Mouse (Mus musculus) lung, embryonic 14.5 days (tissue): ENCODE measurements around the gene Qrich2. TPM values are rescaled to one million over a fixed set of nuclear protein-coding genes. Genes with fewer than 3 reads are reported as not detected.

Experiments used
- ATAC-seq: fragments of 200-750 bp; cut with Nextera tagmentation; 2 replicates; pipeline ENCODE4 v1.8.0; 2017; ENCODE audit warnings: mild to moderate bottlenecking, moderate TSS enrichment, moderate library complexity; ENCODE audit not compliant: insufficient read depth
- DNase-seq: peaks from one replicate; pipeline ENCODE4 v3.0.0-alpha.2; 2015
- H3K27ac ChIP-seq: fragments of 300-500 bp; sonication (generic); 2 replicates; pipeline ENCODE4 v1.5.1; 2014; ENCODE audit warnings: low read depth, mild to moderate bottlenecking, moderate library complexity
- H3K27me3 ChIP-seq: fragments of 300-500 bp; sonication (generic); 2 replicates; pipeline ENCODE4 v1.6.1; 2014; ENCODE audit warnings: low read length, control low read depth; ENCODE audit not compliant: insufficient read depth
- H3K36me3 ChIP-seq: fragments of 300-500 bp; sonication (generic); 2 replicates; pipeline ENCODE4 v1.6.1; 2014; ENCODE audit warnings: control low read depth; ENCODE audit not compliant: insufficient read depth
- H3K4me1 ChIP-seq: fragments of 300-500 bp; sonication (generic); 2 replicates; pipeline ENCODE4 v1.6.1; 2014; ENCODE audit warnings: antibody characterized with exemption, control low read depth; ENCODE audit not compliant: insufficient read depth
- H3K4me2 ChIP-seq: fragments of 300-500 bp; sonication (generic); 2 replicates; pipeline ENCODE4 v1.6.1; 2014; ENCODE audit warnings: mild to moderate bottlenecking
- H3K4me3 ChIP-seq: fragments of 300-500 bp; sonication (generic); 2 replicates; pipeline ENCODE4 v1.5.1; 2014; ENCODE audit warnings: low read depth, low read length
- H3K9ac ChIP-seq: fragments of 300-500 bp; sonication (generic); 2 replicates; pipeline ENCODE4 v1.6.1; 2014
- H3K9me3 ChIP-seq: fragments of 300-500 bp; sonication (generic); 2 replicates; pipeline ENCODE4 v1.6.1; 2016; ENCODE audit warnings: low read depth, low read length, control low read depth
- CTCF ChIP-seq: IDR thresholded peaks from 2 replicates; pipeline ENCODE4 v1.5.1; 2016; ENCODE audit warnings: antibody characterized with exemption, low read depth
- WGBS: fragments of 180-500 bp; shearing (Covaris S2); extraction: QIAGEN DNeasy Blood & Tissue Kit; methylation state at CpG from one replicate; pipeline ENCODE4 v1.1.7; 2014; 5-methylcytosine and 5-hydroxymethylcytosine counted together
- polyA plus RNA-seq: library from polyadenylated mRNA; unstranded; fragments of >200 nt; fragmentation: Nextera tagmentation; extraction: Ambion mirVana; gene quantifications from 2 replicates; pipeline ENCODE4 v1.2.1, GENCODE M21; 2014

The Qrich2 gene
- polyA plus RNA-seq, 1 experiment from 2014 or later, result 0.45 TPM

DNA sequence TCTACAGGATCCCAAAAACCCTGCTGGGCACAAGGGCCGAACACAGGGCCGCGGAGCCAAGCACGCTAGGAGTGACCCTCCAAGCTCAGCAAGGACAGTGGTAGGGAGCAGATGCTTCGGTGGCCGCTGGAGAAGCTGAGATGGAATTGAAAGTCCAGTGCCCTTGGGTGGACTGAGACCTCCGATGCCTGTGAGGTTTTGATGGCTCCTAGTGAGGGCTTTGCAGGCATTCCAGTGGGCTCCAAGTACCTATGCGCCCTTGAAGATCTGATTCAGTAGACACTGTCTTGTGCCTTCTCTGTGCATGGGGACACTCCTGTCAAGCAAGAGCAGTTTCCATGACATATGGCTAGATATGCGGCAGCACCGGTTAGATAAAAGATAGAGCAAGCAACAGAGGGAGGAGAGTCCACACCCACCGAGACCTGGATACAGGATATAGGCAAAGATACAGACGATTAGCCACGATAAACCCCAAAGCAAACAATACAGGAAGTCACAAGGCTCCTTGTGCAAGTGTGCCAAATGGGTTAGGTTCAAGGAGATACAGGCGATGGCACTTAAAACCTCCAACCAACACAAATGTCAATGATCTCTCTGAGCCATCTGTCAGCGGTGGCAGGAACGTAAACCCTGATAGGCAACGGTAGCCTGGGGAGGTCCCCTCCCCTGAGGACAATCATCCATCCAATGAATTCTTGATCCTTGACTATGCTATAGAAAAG, 40.3 kb upstream of the Qrich2 start:
- DNase-seq (no peak), ATAC-seq (no peak; the same call in 1 of the 2 replicates)
- no peak overlapping the region for H3K4me2 ChIP-seq

DNA sequence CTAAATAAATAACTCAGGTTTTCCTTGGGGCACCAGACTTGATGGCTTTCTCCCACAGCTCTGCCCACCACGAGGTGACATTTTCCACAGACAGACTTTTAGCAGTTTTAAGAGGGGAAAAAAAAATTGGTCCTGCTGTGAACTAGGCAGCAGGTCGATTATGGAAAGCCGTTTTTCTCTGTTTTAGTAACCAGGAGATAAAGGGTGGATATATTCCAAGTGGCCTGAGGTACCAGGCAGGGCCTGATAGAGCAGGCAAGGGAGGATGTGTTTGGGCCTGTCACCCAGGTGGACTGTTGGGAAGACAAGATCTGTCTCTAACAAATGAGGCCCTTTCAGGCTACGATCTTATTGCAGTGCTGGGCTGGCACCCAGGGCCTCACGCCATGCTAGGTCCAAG, 39.5 kb upstream of the Qrich2 start:
- no peak overlapping the region for H3K27ac ChIP-seq
- H3K36me3 ChIP-seq, result no peaks in the 10 kb centered on the region
- no peak overlapping the region for H3K4me2 ChIP-seq
- no peaks in the 10 kb centered on the region for H3K27me3 ChIP-seq
- no peak for TF ChIP-seq CTCF
- no peaks in the 10 kb centered on the region for H3K4me1 ChIP-seq
- no peak overlapping the region for H3K4me3 ChIP-seq
- DNase-seq (no peak), ATAC-seq (no peak)
- WGBS, result 65% methylated on average over 5 of the region's 5 CpGs
- H3K9me3 ChIP-seq, result no peaks in the 10 kb centered on the region
- no peak overlapping the region for H3K9ac ChIP-seq

More for the DNA sequence above, 40.3 kb upstream of the Qrich2 start:
- no peaks in the 10 kb centered on the region for H3K27me3 ChIP-seq
- H3K9ac ChIP-seq, result no peak overlapping the region
- no peaks in the 10 kb centered on the region for H3K9me3 ChIP-seq
- H3K4me1 ChIP-seq, result no peaks in the 10 kb centered on the region
- H3K36me3 ChIP-seq, result no peaks in the 10 kb centered on the region
- WGBS, result 69% methylated on average over 17 of the region's 17 CpGs
- H3K27ac ChIP-seq, result no peak overlapping the region
- TF ChIP-seq CTCF, result no peak
- no peak overlapping the region for H3K4me3 ChIP-seq

DNA sequence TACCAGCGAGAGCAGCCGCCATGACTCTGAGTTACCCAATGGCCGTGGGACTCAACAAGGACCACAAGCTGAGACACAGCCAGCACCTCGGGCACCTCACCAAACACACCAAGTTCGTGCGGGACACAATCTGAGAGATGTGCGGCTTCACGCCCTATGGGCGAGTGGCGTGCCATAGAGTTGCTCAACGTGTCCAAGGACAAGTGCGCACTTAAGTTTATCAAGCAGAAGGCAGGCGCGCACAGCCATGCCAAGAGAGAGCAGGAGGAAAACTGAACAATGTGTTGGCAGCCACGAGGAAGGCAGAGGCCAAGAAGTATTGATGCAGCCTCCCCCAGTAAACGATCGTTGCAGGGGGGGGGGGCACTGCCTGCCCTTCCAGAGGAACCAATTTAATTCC, 38.5 kb upstream of the Qrich2 start:
- Histone ChIP-seq H3K4me1 (no peaks in the 10 kb centered on the region), H3K36me3 (no peaks in the 10 kb centered on the region), H3K4me3 (no peak overlapping the region), H3K9ac (no peak overlapping the region), H3K27me3 (no peaks in the 10 kb centered on the region), H3K4me2 (no peak overlapping the region), H3K9me3 (no peaks in the 10 kb centered on the region), H3K27ac (no peak overlapping the region)
- WGBS, result 87% methylated on average over 17 of the region's 17 CpGs
- DNase-seq (no peak), ATAC-seq (no peak)
- no peak for TF ChIP-seq CTCF

DNA sequence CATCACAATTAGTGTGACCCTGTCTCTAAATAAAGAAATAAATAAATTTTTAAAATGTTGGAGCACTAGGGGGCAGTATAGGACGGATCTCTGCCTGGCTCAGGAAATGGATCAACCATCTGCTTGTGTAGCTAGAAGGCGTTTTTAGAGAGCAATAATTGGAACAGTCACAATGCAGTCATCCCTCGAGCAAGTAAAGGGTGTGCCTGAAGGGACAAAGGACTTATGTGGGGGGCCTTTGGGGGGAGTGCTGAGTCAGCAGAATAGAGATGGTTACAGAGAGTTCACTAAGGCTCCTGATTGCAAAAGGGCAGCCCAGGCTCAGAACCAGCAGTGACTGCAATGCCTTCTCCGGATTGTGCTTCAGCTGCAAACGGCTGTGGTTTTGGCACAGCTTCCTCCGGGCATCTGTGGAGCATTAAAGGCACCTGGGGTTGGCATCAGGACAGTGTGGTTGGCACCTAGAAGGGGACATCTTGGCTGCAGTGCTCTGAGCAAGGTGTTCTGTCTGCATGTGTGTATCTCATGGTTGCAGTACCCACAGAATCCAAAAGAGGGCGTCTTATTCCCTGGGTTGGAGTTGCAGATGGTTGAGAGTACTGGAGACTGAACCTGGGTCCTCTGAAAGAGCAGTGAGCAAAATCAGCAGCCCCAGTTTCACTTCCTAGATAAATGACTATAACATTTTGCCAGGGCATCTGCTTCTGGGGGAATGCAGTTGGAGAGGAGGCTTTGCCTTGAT, 35.1 kb upstream of the Qrich2 start:
- Histone ChIP-seq H3K36me3 (no peaks in the 10 kb centered on the region), H3K9me3 (no peaks in the 10 kb centered on the region), H3K4me1 (no peaks in the 10 kb centered on the region), H3K27me3 (no peaks in the 10 kb centered on the region), H3K27ac (no peak overlapping the region), H3K4me3 (no peak overlapping the region), H3K4me2 (no peak overlapping the region), H3K9ac (no peak overlapping the region)
- TF ChIP-seq CTCF, result peak; percentile 69
- DNase-seq (peak; percentile 86), ATAC-seq (peak; percentile 69)
- 26% methylated on average over 7 of the region's 7 CpGs for WGBS

DNA sequence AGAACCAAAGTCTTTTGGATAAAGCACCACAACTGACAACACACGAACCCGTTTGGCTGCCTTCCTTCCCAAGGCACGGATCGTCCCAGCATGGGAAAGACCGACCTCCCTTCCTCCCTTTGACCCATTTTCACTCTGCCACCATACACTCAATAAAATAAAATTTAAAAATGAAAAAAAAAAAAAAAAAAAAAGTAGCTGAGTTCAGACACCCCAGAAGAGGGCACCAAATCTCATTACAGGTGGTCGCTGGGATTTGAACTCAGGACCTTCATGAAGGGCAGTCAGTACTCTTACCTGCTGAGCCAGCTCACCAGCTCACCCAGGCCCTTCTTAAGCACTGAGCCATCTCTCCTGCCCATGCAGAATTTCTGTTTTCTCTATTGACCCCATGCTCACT, 33.0 kb upstream of the Qrich2 start:
- WGBS, result 46% methylated on average over 6 of the region's 6 CpGs
- Histone ChIP-seq H3K36me3 (no peaks in the 10 kb centered on the region), H3K27ac (no peak overlapping the region), H3K9me3 (no peaks in the 10 kb centered on the region), H3K9ac (peak overlapping the region; percentile 55), H3K4me1 (peaks cover 6% of the 10 kb centered on the region; the same call in 1 of the 2 replicates), H3K27me3 (no peaks in the 10 kb centered on the region), H3K4me3 (peak overlapping the region; percentile 34), H3K4me2 (peak overlapping the region; percentile 66)
- DNase-seq (no peak), ATAC-seq (no peak)
- TF ChIP-seq CTCF, result no peak

DNA sequence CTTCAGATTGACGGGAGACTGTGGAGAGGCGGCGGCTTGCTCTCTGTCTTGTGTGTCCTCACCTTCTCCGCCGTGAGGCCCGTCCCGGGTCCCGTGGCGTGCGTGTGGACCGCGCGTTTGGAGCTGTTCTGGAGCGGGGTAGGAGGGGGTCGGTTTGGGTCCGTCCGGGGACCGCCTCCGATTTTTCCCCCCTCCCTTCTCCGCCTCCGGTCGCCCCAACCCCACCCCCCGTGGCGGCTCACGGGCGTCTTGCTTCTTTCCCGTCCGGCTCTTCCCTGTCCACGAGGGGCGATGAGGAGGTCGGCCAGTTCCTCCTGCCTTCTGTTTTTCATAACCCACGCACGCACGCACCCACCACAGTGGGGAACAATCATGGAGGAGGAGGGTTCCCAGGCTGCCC, 32.6 kb upstream of the Qrich2 start:
- Histone ChIP-seq H3K4me1 (peaks cover 6% of the 10 kb centered on the region; the same call in 1 of the 2 replicates), H3K4me3 (peak overlapping the region; percentile 34), H3K36me3 (no peaks in the 10 kb centered on the region), H3K27me3 (no peaks in the 10 kb centered on the region), H3K9ac (peak overlapping the region; percentile 55), H3K27ac (no peak overlapping the region), H3K4me2 (peak overlapping the region; percentile 66), H3K9me3 (no peaks in the 10 kb centered on the region)
- 0 out of 2 replicates have a peak, but pooled peaks have one; percentile 2 for TF ChIP-seq CTCF
- ATAC-seq (no peak), DNase-seq (no peak)
- WGBS, result 19% methylated on average over 34 of the region's 34 CpGs

DNA sequence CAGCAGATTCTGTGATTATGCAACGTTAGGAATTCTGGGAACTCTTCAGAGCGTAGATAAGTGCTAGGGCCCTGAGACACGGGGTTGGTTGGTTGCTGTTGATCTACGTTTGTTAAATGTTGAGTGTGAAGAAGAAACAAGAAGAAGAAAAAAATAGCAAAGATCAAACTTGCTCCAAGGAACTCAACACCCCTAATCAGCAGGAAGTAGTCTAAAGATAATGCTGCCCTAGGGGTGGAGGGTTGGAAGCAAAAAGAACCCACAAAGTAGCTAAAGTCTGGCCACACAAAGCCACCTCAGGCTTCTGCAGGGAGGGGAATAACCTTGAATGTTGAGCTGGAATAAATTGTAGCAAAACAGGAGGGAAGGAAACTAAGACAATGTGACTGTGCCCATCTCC, 31.3 kb upstream of the Qrich2 start:
- DNase-seq (no peak), ATAC-seq (no peak)
- TF ChIP-seq CTCF, result no peak
- Histone ChIP-seq H3K27ac (no peak overlapping the region), H3K9me3 (no peaks in the 10 kb centered on the region), H3K4me2 (no peak overlapping the region), H3K9ac (no peak overlapping the region), H3K4me3 (no peak overlapping the region), H3K27me3 (no peaks in the 10 kb centered on the region), H3K4me1 (peaks cover 6% of the 10 kb centered on the region; the same call in 1 of the 2 replicates), H3K36me3 (no peaks in the 10 kb centered on the region)
- 63% methylated on average over 4 of the region's 4 CpGs for WGBS
